Mouse (Mus musculus) granulocyte monocyte progenitor cell, adult 5-6 weeks (primary cell): ENCODE measurements around the gene Hsf2bp. TPM values are rescaled to one million over a fixed set of nuclear protein-coding genes. Genes with fewer than 3 reads are reported as not detected.
A peak's percentile ranks its signal among the peaks of the same experiment; 100 is the strongest.

Experiments used
- ATAC-seq: replicated peaks from 2 replicates; pipeline ENCODE4 v1.8.0; 2016; ENCODE audit warnings: mild to moderate bottlenecking, moderate TSS enrichment, inconsistent platforms; ENCODE audit not compliant: poor library complexity, severe bottlenecking
- total RNA-seq, 2 experiments: library from RNA; stranded (forward) in 1 of 2; stranded (reverse) in 1 of 2; fragments of 200-712, 200-1000 nt in 1 of 2; fragments of >200 nt in 1 of 2; fragmentation: Nextera tagmentation in 1 of 2; gene quantifications; 2 replicates each; pipeline ENCODE4 v1.2.3; 2014 to 2017

Gene Hsf2bp
- total RNA-seq, 2 experiments from 2014 or later: not detected

GRCm38 (mm10) chr17:31916461-31916775, 119.7 kb downstream of the Hsf2bp start:
- no peak for ATAC-seq

GRCm38 (mm10) chr17:31915756-31916460, 120.2 kb downstream of the Hsf2bp start:
- ATAC-seq: no peak

- no peak for ATAC-seq
Observed at GRCm38 (mm10) chr17:31914323-31914722, 121.8 kb downstream of the Hsf2bp start.

- no peak for ATAC-seq
Observed at GRCm38 (mm10) chr17:31912881-31913662, 123.1 kb downstream of the Hsf2bp start.

GRCm38 (mm10) chr17:31912387-31912786, 123.8 kb downstream of the Hsf2bp start:
- no peak for ATAC-seq

GRCm38 (mm10) chr17:31908966-31909365, 127.2 kb downstream of the Hsf2bp start:
- ATAC-seq: no peak

- ATAC-seq: no peak
Observed at GRCm38 (mm10) chr17:31906441-31906840, 129.7 kb downstream of the Hsf2bp start.

GRCm38 (mm10) chr17:31905791-31906211, 130.3 kb downstream of the Hsf2bp start:
- ATAC-seq: peak; percentile 96

GRCm38 (mm10) chr17:31905201-31905790, 130.9 kb downstream of the Hsf2bp start:
- 0 out of 2 replicates have a peak, but pooled peaks have one; percentile 6 for ATAC-seq

GRCm38 (mm10) chr17:31904036-31904435, 132.1 kb downstream of the Hsf2bp start:
- no peak for ATAC-seq

GRCm38 (mm10) chr17:31902630-31903198, 133.4 kb downstream of the Hsf2bp start:
- no peak for ATAC-seq

- ATAC-seq: no peak
Observed at GRCm38 (mm10) chr17:31901461-31902204, 134.5 kb downstream of the Hsf2bp start.

GRCm38 (mm10) chr17:31898941-31899340, 137.2 kb downstream of the Hsf2bp start:
- ATAC-seq: no peak

- no peak for ATAC-seq
Observed at GRCm38 (mm10) chr17:31897186-31897793, 138.9 kb downstream of the Hsf2bp start.

GRCm38 (mm10) chr17:31896751-31897150, 139.4 kb downstream of the Hsf2bp start:
- ATAC-seq: no peak

- ATAC-seq: no peak
Observed at GRCm38 (mm10) chr17:31896311-31896710, 139.8 kb downstream of the Hsf2bp start.
